Mouse (Mus musculus): ENCODE results near the gene Tfrc. TPM values are rescaled to one million over a fixed set of nuclear protein-coding genes. Genes with fewer than 3 reads are reported as not detected.

Tfrc gene
- polyA plus RNA-seq, 1 experiment from 2014 or later = 48.6 TPM

DNA sequence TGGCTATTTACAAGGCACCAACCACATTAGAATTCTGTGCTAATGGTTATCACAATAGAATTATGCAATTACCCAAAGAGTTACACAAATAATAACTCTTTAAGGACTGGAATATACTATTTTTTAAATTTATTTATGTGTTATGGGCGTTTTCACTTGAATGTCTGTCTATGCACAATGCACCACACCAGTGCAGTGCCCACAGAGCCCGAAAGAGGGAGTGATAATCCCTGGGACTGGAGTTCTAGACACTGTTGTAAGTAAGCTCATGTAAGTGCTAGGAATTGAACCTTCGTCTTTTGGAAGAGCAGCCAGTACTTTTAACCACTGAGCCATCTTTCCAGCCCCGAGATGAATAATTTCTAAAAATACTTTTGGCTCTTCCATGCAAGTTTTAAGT is 46.8 kb downstream of the Tfrc start:
- no peaks in the 10 kb centered on the region for H3K9me3 ChIP-seq
- no peaks in the 10 kb centered on the region for H3K27me3 ChIP-seq (replicated peaks)
- ATAC-seq (ENCODE audit: low FRiP score, low read depth) = no peak
- H3K9ac ChIP-seq = no peak overlapping the region
- 93% methylated on average over 4 of the region's 4 CpGs for WGBS
- H3K4me2 ChIP-seq (replicated peaks) = no peak overlapping the region
- H3K4me1 ChIP-seq = peaks cover 25% of the 10 kb centered on the region
- H3K36me3 ChIP-seq = no peaks in the 10 kb centered on the region
- no peak overlapping the region for H3K4me3 ChIP-seq
- no peak overlapping the region for H3K27ac ChIP-seq

GRCm38 (mm10) chr16:32656321-32656720 is 47.6 kb downstream of the Tfrc start:
- Histone ChIP-seq H3K9me3 (no peaks in the 10 kb centered on the region), H3K27me3 (replicated peaks) (no peaks in the 10 kb centered on the region), H3K9ac (no peak overlapping the region), H3K4me1 (peaks cover 33% of the 10 kb centered on the region), H3K36me3 (no peaks in the 10 kb centered on the region), H3K27ac (no peak overlapping the region), H3K4me3 (no peak overlapping the region), H3K4me2 (replicated peaks) (no peak overlapping the region)
- ATAC-seq (ENCODE audit: low FRiP score, low read depth) = no peak
- 83% methylated on average over 8 of the region's 8 CpGs for WGBS

GRCm38 (mm10) chr16:32656794-32657193 is 48.1 kb downstream of the Tfrc start:
- WGBS = 87% methylated on average over 8 of the region's 8 CpGs
- Histone ChIP-seq H3K36me3 (no peaks in the 10 kb centered on the region), H3K4me3 (no peak overlapping the region), H3K4me1 (peaks cover 38% of the 10 kb centered on the region), H3K9me3 (no peaks in the 10 kb centered on the region), H3K4me2 (replicated peaks) (no peak overlapping the region), H3K27me3 (replicated peaks) (no peaks in the 10 kb centered on the region), H3K27ac (no peak overlapping the region), H3K9ac (no peak overlapping the region)
- ATAC-seq (ENCODE audit: low FRiP score, low read depth) = no peak

DNA sequence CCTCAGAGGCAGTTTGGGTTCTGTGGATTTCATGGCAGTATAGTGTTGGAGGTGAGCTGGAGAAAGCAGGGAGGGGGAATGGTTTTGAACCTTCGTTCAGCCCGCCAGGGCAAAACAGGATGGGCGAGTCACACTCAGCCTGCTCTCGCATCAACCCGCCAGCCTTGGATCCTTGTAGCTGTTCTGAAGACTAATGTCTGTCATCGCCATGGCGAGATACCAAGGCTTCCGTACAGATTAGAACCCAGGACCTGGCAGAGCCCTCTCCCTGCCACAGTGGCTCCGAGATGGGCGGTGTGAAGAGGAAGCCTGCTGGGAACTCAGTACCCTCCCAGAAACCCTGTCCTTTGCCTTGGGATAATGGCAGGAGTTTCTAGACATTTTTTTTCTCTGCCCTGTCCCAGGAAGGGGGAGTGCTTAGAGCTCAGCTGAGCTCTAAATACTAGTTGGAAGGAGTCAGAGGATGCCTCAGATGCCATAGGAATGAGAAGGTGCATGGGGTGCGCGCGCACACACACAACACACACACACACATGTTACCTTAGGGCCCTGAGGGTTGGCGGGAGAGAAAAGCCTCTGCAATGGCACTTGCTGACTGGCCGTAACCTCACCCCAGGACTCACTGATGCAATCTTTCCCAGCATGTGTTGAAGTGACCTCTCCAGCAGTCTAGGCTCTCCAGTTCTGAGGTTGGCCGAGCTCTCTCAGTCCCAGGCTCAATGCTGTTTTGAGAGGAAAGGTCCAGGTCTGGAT is 49.0 kb downstream of the Tfrc start:
- H3K9me3 ChIP-seq = no peaks in the 10 kb centered on the region
- no peaks in the 10 kb centered on the region for H3K27me3 ChIP-seq (replicated peaks)
- peak overlapping the region; percentile 64 for H3K4me2 ChIP-seq (replicated peaks)
- no peaks in the 10 kb centered on the region for H3K36me3 ChIP-seq
- 93% methylated on average over 16 of the region's 16 CpGs for WGBS
- no peak overlapping the region for H3K9ac ChIP-seq
- H3K27ac ChIP-seq = no peak overlapping the region
- H3K4me3 ChIP-seq = no peak overlapping the region
- no peak for ATAC-seq (ENCODE audit: low FRiP score, low read depth)
- peaks cover 43% of the 10 kb centered on the region for H3K4me1 ChIP-seq

- H3K4me2 ChIP-seq (replicated peaks) = peak overlapping the region; percentile 64
- no peaks in the 10 kb centered on the region for H3K9me3 ChIP-seq
- ATAC-seq (ENCODE audit: low FRiP score, low read depth) = peak; percentile 18; the same call in 1 of the 2 replicates
- H3K9ac ChIP-seq = peak overlapping the region; percentile 45
- H3K27ac ChIP-seq = peak overlapping the region; percentile 50; the same call in 1 of the 2 replicates
- H3K27me3 ChIP-seq (replicated peaks) = no peaks in the 10 kb centered on the region
- H3K36me3 ChIP-seq = no peaks in the 10 kb centered on the region
- peaks cover 53% of the 10 kb centered on the region for H3K4me1 ChIP-seq
- H3K4me3 ChIP-seq = peak overlapping the region; percentile 36
- 6% methylated on average over 20 of the region's 21 CpGs for WGBS
Measured at GRCm38 (mm10) chr16:32658743-32659171, 50.0 kb downstream of the Tfrc start.

DNA sequence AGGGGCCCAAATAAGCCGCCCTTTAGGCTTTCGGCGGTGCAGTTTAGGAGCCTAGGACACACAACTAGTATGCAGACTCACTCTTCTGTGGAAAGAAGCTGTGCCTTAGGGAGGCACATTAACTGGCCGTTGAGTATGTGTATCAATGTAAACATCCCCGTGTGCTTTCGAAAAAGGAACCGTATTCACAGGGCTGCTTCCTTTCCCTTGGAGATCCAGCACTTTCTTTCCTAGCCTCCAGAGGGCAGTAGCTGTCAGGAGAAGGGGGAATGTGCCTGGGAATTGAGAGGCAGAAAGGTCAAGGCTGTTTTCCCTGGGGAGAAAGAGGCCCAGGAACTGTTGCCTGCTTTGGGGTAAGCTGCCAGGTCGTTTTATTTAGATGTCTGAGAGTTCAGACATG is 50.7 kb downstream of the Tfrc start:
- Histone ChIP-seq H3K4me3 (peak overlapping the region; percentile 36), H3K36me3 (no peaks in the 10 kb centered on the region), H3K9me3 (no peaks in the 10 kb centered on the region), H3K27ac (peak overlapping the region; percentile 50; the same call in 1 of the 2 replicates), H3K27me3 (replicated peaks) (no peaks in the 10 kb centered on the region), H3K9ac (peak overlapping the region; percentile 45), H3K4me1 (peaks cover 55% of the 10 kb centered on the region), H3K4me2 (replicated peaks) (peak overlapping the region; percentile 64)
- 6% methylated on average over 8 of the region's 8 CpGs for WGBS
- ATAC-seq (ENCODE audit: low FRiP score, low read depth) = 0 out of 2 replicates have a peak, but pooled peaks have one; percentile 15

DNA sequence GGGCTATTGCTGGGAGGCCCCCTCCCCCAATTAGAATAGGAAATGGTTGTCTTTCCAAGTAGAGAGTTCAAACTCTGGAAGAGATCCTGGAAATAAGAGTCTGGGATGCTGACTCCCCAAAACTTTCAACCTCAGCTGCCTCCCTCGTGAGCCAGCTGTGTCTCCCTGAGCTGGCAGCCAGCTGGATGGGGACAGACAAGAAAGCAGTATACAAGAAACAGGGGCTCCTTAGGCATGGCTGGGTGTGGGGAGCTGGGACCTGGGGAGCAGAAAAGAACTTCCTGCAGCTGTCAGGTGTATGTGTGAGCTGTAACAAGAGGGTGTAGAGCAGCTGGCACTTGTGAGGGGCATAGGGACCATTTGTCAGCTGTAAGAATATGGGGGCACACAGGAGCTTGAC is 51.4 kb downstream of the Tfrc start:
- Histone ChIP-seq H3K9me3 (no peaks in the 10 kb centered on the region), H3K4me1 (peaks cover 55% of the 10 kb centered on the region), H3K36me3 (peaks cover 2% of the 10 kb centered on the region; the same call in 1 of the 2 replicates), H3K27me3 (replicated peaks) (no peaks in the 10 kb centered on the region), H3K9ac (no peak overlapping the region), H3K4me2 (replicated peaks) (no peak overlapping the region; the same call in 1 of the 2 replicates), H3K27ac (no peak overlapping the region), H3K4me3 (no peak overlapping the region)
- 63% methylated on average over 1 of the region's 1 CpGs for WGBS
- no peak for ATAC-seq (ENCODE audit: low FRiP score, low read depth)

DNA sequence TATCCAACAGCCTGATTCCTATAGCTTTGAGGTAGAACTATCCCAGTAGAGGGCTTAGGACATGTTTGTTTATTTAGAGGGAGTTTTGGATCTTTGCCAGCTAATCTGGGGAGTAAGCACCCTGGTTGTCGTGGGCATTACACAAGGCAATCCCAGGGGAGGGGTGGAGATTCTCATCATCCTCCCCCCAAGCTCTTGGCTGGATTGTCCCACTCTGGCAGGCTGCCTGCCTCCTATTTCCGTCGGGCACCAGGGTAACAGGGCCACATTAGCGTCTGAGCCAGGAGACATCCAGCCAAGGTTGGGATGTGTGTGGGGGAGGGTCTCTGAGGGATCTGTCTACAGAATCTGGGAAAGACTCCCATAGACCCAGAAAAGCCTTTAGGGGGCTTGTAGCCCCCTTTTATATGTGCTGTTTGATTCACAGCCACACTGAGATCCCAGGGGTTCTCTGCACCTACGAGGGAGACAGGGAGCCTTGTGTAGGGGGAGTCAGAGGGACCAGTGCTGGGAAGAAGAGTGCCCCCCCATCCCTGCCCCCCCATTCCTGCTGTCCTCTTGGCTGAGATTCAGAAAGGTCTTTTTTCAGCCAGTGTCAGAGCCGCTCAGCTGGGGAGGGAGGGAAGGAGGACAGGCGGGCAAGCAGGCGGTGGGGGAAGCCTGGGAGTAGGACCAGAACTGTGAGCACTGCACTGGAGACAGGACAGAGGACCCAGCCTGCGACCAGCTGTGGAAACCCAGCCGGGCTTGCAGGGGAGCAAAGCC is 52.0 kb downstream of the Tfrc start:
- H3K36me3 ChIP-seq = peaks cover 2% of the 10 kb centered on the region
- H3K27me3 ChIP-seq (replicated peaks) = no peaks in the 10 kb centered on the region
- peak; percentile 70 for ATAC-seq (ENCODE audit: low FRiP score, low read depth)
- peak overlapping the region; percentile 50 for H3K27ac ChIP-seq
- 25% methylated on average over 10 of the region's 10 CpGs for WGBS
- H3K4me2 ChIP-seq (replicated peaks) = peak overlapping the region; percentile 45
- no peaks in the 10 kb centered on the region for H3K9me3 ChIP-seq
- H3K9ac ChIP-seq = peak overlapping the region; percentile 30
- H3K4me1 ChIP-seq = peaks cover 57% of the 10 kb centered on the region
- no peak overlapping the region for H3K4me3 ChIP-seq

GRCm38 (mm10) chr16:32661493-32661921 is 52.8 kb downstream of the Tfrc start:
- peak; percentile 29; the same call in 1 of the 2 replicates for ATAC-seq (ENCODE audit: low FRiP score, low read depth)
- peak overlapping the region; percentile 50 for H3K27ac ChIP-seq
- no peaks in the 10 kb centered on the region for H3K27me3 ChIP-seq (replicated peaks)
- H3K4me1 ChIP-seq = peaks cover 64% of the 10 kb centered on the region
- H3K4me3 ChIP-seq = 0 out of 2 replicates have a peak overlapping the region, but pooled peaks have one; percentile 7
- peaks cover 2% of the 10 kb centered on the region for H3K36me3 ChIP-seq
- peak overlapping the region; percentile 30 for H3K9ac ChIP-seq
- H3K4me2 ChIP-seq (replicated peaks) = peak overlapping the region; percentile 45
- WGBS = 50% methylated on average over 10 of the region's 10 CpGs
- no peaks in the 10 kb centered on the region for H3K9me3 ChIP-seq

DNA sequence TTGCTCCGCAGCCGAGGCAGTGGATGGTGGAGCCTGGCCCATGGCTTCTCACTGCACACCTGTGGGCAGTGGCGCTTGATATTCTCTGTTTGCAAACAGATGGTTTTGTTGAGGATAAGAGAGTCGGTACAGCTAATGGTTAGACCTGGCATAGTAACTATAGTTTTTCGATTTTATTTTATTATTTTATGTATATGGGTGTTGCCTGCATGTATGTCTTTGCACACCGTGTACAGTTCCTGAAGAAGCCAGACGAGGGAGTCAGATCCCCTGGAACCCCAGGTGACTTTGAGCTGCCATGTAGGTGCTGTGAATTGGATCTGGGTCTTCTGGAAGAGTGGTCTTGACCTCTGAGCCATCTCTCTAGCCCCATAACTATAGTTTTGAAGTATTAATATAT is 53.7 kb downstream of the Tfrc start:
- Histone ChIP-seq H3K27ac (no peak overlapping the region), H3K27me3 (replicated peaks) (no peaks in the 10 kb centered on the region), H3K4me3 (no peak overlapping the region), H3K9ac (0 out of 2 replicates have a peak overlapping the region, but pooled peaks have one; percentile 30), H3K36me3 (peaks cover 2% of the 10 kb centered on the region), H3K4me2 (replicated peaks) (peak overlapping the region; percentile 45), H3K4me1 (peaks cover 68% of the 10 kb centered on the region), H3K9me3 (no peaks in the 10 kb centered on the region)
- 92% methylated on average over 7 of the region's 7 CpGs for WGBS
- ATAC-seq (ENCODE audit: low FRiP score, low read depth) = no peak

GRCm38 (mm10) chr16:32663231-32663858 is 54.6 kb downstream of the Tfrc start:
- Histone ChIP-seq H3K27ac (no peak overlapping the region), H3K27me3 (replicated peaks) (no peaks in the 10 kb centered on the region), H3K4me1 (peaks cover 68% of the 10 kb centered on the region), H3K36me3 (peaks cover 10% of the 10 kb centered on the region), H3K9ac (no peak overlapping the region), H3K9me3 (no peaks in the 10 kb centered on the region), H3K4me3 (no peak overlapping the region), H3K4me2 (replicated peaks) (peak overlapping the region; percentile 22; the same call in 1 of the 2 replicates)
- ATAC-seq (ENCODE audit: low FRiP score, low read depth) = no peak
- WGBS = 72% methylated on average over 9 of the region's 9 CpGs

DNA sequence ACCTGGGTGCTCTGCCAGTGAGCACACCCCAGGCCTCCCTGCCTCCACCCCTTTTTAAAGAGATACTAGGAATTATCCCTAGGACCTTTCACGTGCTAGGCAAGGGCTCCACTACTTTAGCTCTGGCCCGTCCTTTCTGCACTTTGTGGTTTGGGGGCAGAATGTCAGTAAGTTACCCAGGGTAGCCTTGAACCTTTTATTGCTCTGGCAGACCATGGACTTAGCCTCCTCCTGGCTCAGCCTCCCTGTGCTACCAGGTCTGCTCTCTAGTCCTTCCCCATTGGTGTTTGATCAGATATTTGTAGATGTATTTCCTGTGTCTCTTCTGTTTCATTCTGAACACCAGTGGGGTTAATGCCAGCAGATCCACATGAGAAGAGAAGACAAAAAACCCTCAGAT is 55.5 kb downstream of the Tfrc start:
- Histone ChIP-seq H3K27me3 (replicated peaks) (no peaks in the 10 kb centered on the region), H3K4me2 (replicated peaks) (no peak overlapping the region), H3K27ac (no peak overlapping the region), H3K9me3 (no peaks in the 10 kb centered on the region), H3K4me1 (peaks cover 59% of the 10 kb centered on the region), H3K4me3 (no peak overlapping the region), H3K36me3 (peaks cover 10% of the 10 kb centered on the region), H3K9ac (no peak overlapping the region)
- WGBS = 88% methylated on average over 2 of the region's 2 CpGs
- ATAC-seq (ENCODE audit: low FRiP score, low read depth) = no peak

All from neural tube, embryonic 12.5 days (tissue).